Mouse (Mus musculus): ENCODE results near the gene Plekhh2. TPM values are rescaled to one million over a fixed set of nuclear protein-coding genes. Genes with fewer than 3 reads are reported as not detected.
A peak's percentile ranks its signal among the peaks of the same experiment; 100 is the strongest.

The Plekhh2 gene
- polyA plus RNA-seq, 2 experiments, result 0.22 to 0.37 TPM

GRCm38 (mm10) chr17:84619112-84619511 is 107.4 kb downstream of the Plekhh2 start:
- Histone ChIP-seq H3K4me2 (ENCODE audit: low read depth) (no peak overlapping the region), H3K27ac (no peak overlapping the region), H3K27me3 (ENCODE audit: control insufficient read depth, insufficient read depth, low read length) (no peaks in the 10 kb centered on the region), H3K4me3 (ENCODE audit: insufficient read depth in 1 of 2, low read depth in 2 of 2, low read length in 2 of 2) (no peak overlapping the region), H3K9ac (replicated peaks) (no peak overlapping the region), H3K9me3 (ENCODE audit: control insufficient read depth, low read length) (no peaks in the 10 kb centered on the region), H3K36me3 (replicated peaks; ENCODE audit: control insufficient read depth, insufficient read depth, low read depth) (no peaks in the 10 kb centered on the region), H3K4me1 (replicated peaks; ENCODE audit: control insufficient read depth in 2 of 2, insufficient read depth in 2 of 2, low read length in 1 of 2) (0 out of 4 replicates have a peak, but pooled peaks cover 0 to 2% of the 10 kb centered on the region in 2 experiments)
- 71% methylated on average over 7 of the region's 7 CpGs for WGBS (ENCODE audit: insufficient replicate concordance)
- DNase-seq (ENCODE audit: low read depth in 3 of 3, low spot score in 3 of 3) (no peak), ATAC-seq (ENCODE audit: insufficient read depth) (no peak)
- TF ChIP-seq EP300 (IDR thresholded peaks at IDR 0.05; ENCODE audit: low read depth) (no peak), CTCF (IDR thresholded peaks at IDR 0.05; ENCODE audit: low read depth) (no peak)

GRCm38 (mm10) chr17:84620076-84620475 is 108.4 kb downstream of the Plekhh2 start:
- no peak for DNase-seq (ENCODE audit: low read depth in 3 of 3, low spot score in 3 of 3)
- no peak overlapping the region for H3K4me3 ChIP-seq (ENCODE audit: insufficient read depth in 1 of 2, low read depth in 2 of 2, low read length in 2 of 2)
- no peaks in the 10 kb centered on the region for H3K27me3 ChIP-seq (ENCODE audit: control insufficient read depth, insufficient read depth, low read length)
- H3K36me3 ChIP-seq (replicated peaks; ENCODE audit: control insufficient read depth, insufficient read depth, low read depth), result no peaks in the 10 kb centered on the region
- H3K9ac ChIP-seq (replicated peaks), result no peak overlapping the region
- H3K4me1 ChIP-seq (replicated peaks; ENCODE audit: control insufficient read depth in 2 of 2, insufficient read depth in 2 of 2, low read length in 1 of 2), result 0 out of 4 replicates have a peak, but pooled peaks cover 0 to 2% of the 10 kb centered on the region in 2 experiments
- H3K27ac ChIP-seq, result no peak overlapping the region
- no peak overlapping the region for H3K4me2 ChIP-seq (ENCODE audit: low read depth)
- no peaks in the 10 kb centered on the region for H3K9me3 ChIP-seq (ENCODE audit: control insufficient read depth, low read length)
- no peak for ATAC-seq (ENCODE audit: insufficient read depth)
- no peak for TF ChIP-seq EP300 (IDR thresholded peaks at IDR 0.05; ENCODE audit: low read depth)
- no peak for TF ChIP-seq CTCF (IDR thresholded peaks at IDR 0.05; ENCODE audit: low read depth)
- WGBS (ENCODE audit: insufficient replicate concordance), result 73% methylated on average over 3 of the region's 3 CpGs

GRCm38 (mm10) chr17:84620610-84621009 is 108.9 kb downstream of the Plekhh2 start:
- Histone ChIP-seq H3K4me2 (ENCODE audit: low read depth) (no peak overlapping the region), H3K27ac (no peak overlapping the region), H3K36me3 (replicated peaks; ENCODE audit: control insufficient read depth, insufficient read depth, low read depth) (no peaks in the 10 kb centered on the region), H3K9ac (replicated peaks) (no peak overlapping the region), H3K9me3 (ENCODE audit: control insufficient read depth, low read length) (no peaks in the 10 kb centered on the region), H3K4me1 (replicated peaks; ENCODE audit: control insufficient read depth in 2 of 2, insufficient read depth in 2 of 2, low read length in 1 of 2) (0 out of 4 replicates have a peak, but pooled peaks cover 0 to 2% of the 10 kb centered on the region in 2 experiments), H3K4me3 (ENCODE audit: insufficient read depth in 1 of 2, low read depth in 2 of 2, low read length in 2 of 2) (no peak overlapping the region), H3K27me3 (ENCODE audit: control insufficient read depth, insufficient read depth, low read length) (no peaks in the 10 kb centered on the region)
- ATAC-seq (ENCODE audit: insufficient read depth) (no peak), DNase-seq (ENCODE audit: low read depth in 3 of 3, low spot score in 3 of 3) (no peak)
- TF ChIP-seq EP300 (IDR thresholded peaks at IDR 0.05; ENCODE audit: low read depth) (no peak), CTCF (IDR thresholded peaks at IDR 0.05; ENCODE audit: low read depth) (no peak)
- WGBS (ENCODE audit: insufficient replicate concordance), result 57% methylated on average over 6 of the region's 6 CpGs

GRCm38 (mm10) chr17:84621209-84621608 is 109.5 kb downstream of the Plekhh2 start:
- Histone ChIP-seq H3K4me2 (ENCODE audit: low read depth) (no peak overlapping the region), H3K4me1 (replicated peaks; ENCODE audit: control insufficient read depth in 2 of 2, insufficient read depth in 2 of 2, low read length in 1 of 2) (0 out of 4 replicates have a peak, but pooled peaks cover 0 to 2% of the 10 kb centered on the region in 2 experiments), H3K36me3 (replicated peaks; ENCODE audit: control insufficient read depth, insufficient read depth, low read depth) (no peaks in the 10 kb centered on the region), H3K9ac (replicated peaks) (no peak overlapping the region), H3K9me3 (ENCODE audit: control insufficient read depth, low read length) (no peaks in the 10 kb centered on the region), H3K27ac (no peak overlapping the region), H3K27me3 (ENCODE audit: control insufficient read depth, insufficient read depth, low read length) (no peaks in the 10 kb centered on the region), H3K4me3 (ENCODE audit: insufficient read depth in 1 of 2, low read depth in 2 of 2, low read length in 2 of 2) (no peak overlapping the region)
- DNase-seq (ENCODE audit: low read depth in 3 of 3, low spot score in 3 of 3) (no peak), ATAC-seq (ENCODE audit: insufficient read depth) (no peak)
- TF ChIP-seq EP300 (IDR thresholded peaks at IDR 0.05; ENCODE audit: low read depth), result no peak
- 62% methylated on average over 6 of the region's 6 CpGs for WGBS (ENCODE audit: insufficient replicate concordance)

GRCm38 (mm10) chr17:84622028-84622427 is 110.3 kb downstream of the Plekhh2 start:
- Histone ChIP-seq H3K36me3 (replicated peaks; ENCODE audit: control insufficient read depth, insufficient read depth, low read depth) (no peaks in the 10 kb centered on the region), H3K9me3 (ENCODE audit: control insufficient read depth, low read length) (no peaks in the 10 kb centered on the region), H3K27me3 (ENCODE audit: control insufficient read depth, insufficient read depth, low read length) (no peaks in the 10 kb centered on the region), H3K27ac (no peak overlapping the region), H3K4me2 (ENCODE audit: low read depth) (no peak overlapping the region), H3K4me3 (ENCODE audit: insufficient read depth in 1 of 2, low read depth in 2 of 2, low read length in 2 of 2) (no peak overlapping the region), H3K4me1 (replicated peaks; ENCODE audit: control insufficient read depth in 2 of 2, insufficient read depth in 2 of 2, low read length in 1 of 2) (0 out of 4 replicates have a peak, but pooled peaks cover 0 to 2% of the 10 kb centered on the region in 2 experiments), H3K9ac (replicated peaks) (no peak overlapping the region)
- WGBS (ENCODE audit: insufficient replicate concordance), result 56% methylated on average over 4 of the region's 4 CpGs
- DNase-seq (ENCODE audit: low read depth in 3 of 3, low spot score in 3 of 3) (no peak), ATAC-seq (ENCODE audit: insufficient read depth) (no peak)
- TF ChIP-seq EP300 (IDR thresholded peaks at IDR 0.05; ENCODE audit: low read depth), result no peak
- TF ChIP-seq CTCF (IDR thresholded peaks at IDR 0.05; ENCODE audit: low read depth), result peak; percentile 24; the same call in 1 of the 2 replicates

Measured in liver, embryonic 14.5 days (tissue).